Mouse (Mus musculus) midbrain, postnatal 0 days (tissue): ENCODE data around the gene Uvrag. TPM values are rescaled to one million over a fixed set of nuclear protein-coding genes. Genes with fewer than 3 reads are reported as not detected.

ENCODE experiments used
- ATAC-seq: fragments of 200-750 bp; cut with Nextera tagmentation; 2 replicates; pipeline ENCODE4 v1.8.0; 2017; ENCODE audit warnings: moderate number of reproducible peaks, mild to moderate bottlenecking, moderate TSS enrichment, moderate library complexity; ENCODE audit not compliant: low FRiP score
- DNase-seq: peaks from one replicate; pipeline ENCODE4 v3.0.0-alpha.2; 2015; ENCODE audit warnings: low spot score
- H3K27ac ChIP-seq: fragments of 300-500 bp; sonication (generic); 2 replicates; pipeline ENCODE4 v1.5.1; 2014; ENCODE audit warnings: low read depth, mild to moderate bottlenecking, low read length, mixed read lengths
- H3K27me3 ChIP-seq: fragments of 300-500 bp; sonication (generic); 2 replicates; pipeline ENCODE4 v1.6.1; 2014; ENCODE audit warnings: low read length, control low read depth, mixed read lengths; ENCODE audit not compliant: insufficient read depth
- H3K36me3 ChIP-seq: fragments of 300-500 bp; sonication (generic); 2 replicates; pipeline ENCODE4 v1.6.1; 2014; ENCODE audit warnings: low read length, control low read depth, mixed read lengths; ENCODE audit not compliant: insufficient read depth
- H3K4me1 ChIP-seq: fragments of 300-500 bp; sonication (generic); 2 replicates; pipeline ENCODE4 v1.6.1; 2014; ENCODE audit warnings: mild to moderate bottlenecking, control low read depth, antibody characterized with exemption, low read length, mixed read lengths; ENCODE audit not compliant: insufficient read depth
- H3K4me2 ChIP-seq: fragments of 300-500 bp; sonication (generic); 2 replicates; pipeline ENCODE4 v1.6.1; 2014; ENCODE audit warnings: low read depth, mild to moderate bottlenecking, low read length, mixed read lengths; ENCODE audit not compliant: poor library complexity, severe bottlenecking
- H3K4me3 ChIP-seq: fragments of 300-500 bp; sonication (generic); 2 replicates; pipeline ENCODE4 v1.5.1; 2014; ENCODE audit warnings: low read depth, mild to moderate bottlenecking, low read length, moderate library complexity
- H3K9ac ChIP-seq: fragments of 300-500 bp; sonication (generic); replicated peaks from 2 replicates; pipeline ENCODE4 v1.6.1; 2014; ENCODE audit warnings: mild to moderate bottlenecking, low read length, moderate library complexity, mixed read lengths; ENCODE audit not compliant: poor library complexity, severe bottlenecking
- H3K9me3 ChIP-seq: fragments of 300-500 bp; sonication (generic); 2 replicates; pipeline ENCODE4 v1.6.1; 2016; ENCODE audit warnings: low read length, control low read depth
- CTCF ChIP-seq: IDR thresholded peaks from 2 replicates; pipeline ENCODE4 v1.5.1; 2016; ENCODE audit warnings: antibody characterized with exemption, mild to moderate bottlenecking
- WGBS: fragments of 180-500 bp; shearing (Covaris S2); extraction: QIAGEN DNeasy Blood & Tissue Kit; methylation state at CpG from one replicate; pipeline ENCODE4 v1.1.7; 2014; 5-methylcytosine and 5-hydroxymethylcytosine counted together
- polyA plus RNA-seq: library from polyadenylated mRNA; unstranded; fragments of >200 nt; fragmentation: Nextera tagmentation; extraction: Ambion mirVana; gene quantifications from 2 replicates; pipeline ENCODE4 v1.2.1, GENCODE M21; 2015
- total RNA-seq: library from RNA; depleted of rRNA; stranded (reverse); fragments of >200 nt; gene quantifications from 2 replicates; pipeline ENCODE4 v1.2.3, GENCODE M21; 2014

The Uvrag gene
- total and polyA plus RNA-seq, 2 experiments from 2014 or later: 19.8 to 23.3 TPM

- no peaks in the 10 kb centered on the region for H3K9me3 ChIP-seq
- no peak overlapping the region for H3K9ac ChIP-seq
- 83% methylated on average over 2 of the region's 2 CpGs for WGBS
- H3K4me3 ChIP-seq: no peak overlapping the region
- no peak overlapping the region for H3K4me2 ChIP-seq
- no peak overlapping the region for H3K27ac ChIP-seq
- no peak for DNase-seq
- H3K4me1 ChIP-seq: no peaks in the 10 kb centered on the region; the same call in 1 of the 2 replicates
- 0 out of 2 replicates have a peak, but pooled peaks cover 3% of the 10 kb centered on the region for H3K36me3 ChIP-seq
- ATAC-seq: no peak
- no peak for TF ChIP-seq CTCF
- H3K27me3 ChIP-seq: no peaks in the 10 kb centered on the region
Measured at GRCm38 (mm10) chr7:98985935-98986334, 155.0 kb downstream of the Uvrag start.

GRCm38 (mm10) chr7:98985489-98985888, 155.5 kb downstream of the Uvrag start:
- Histone ChIP-seq H3K4me2 (no peak overlapping the region), H3K4me3 (no peak overlapping the region), H3K27me3 (no peaks in the 10 kb centered on the region), H3K9me3 (no peaks in the 10 kb centered on the region), H3K27ac (no peak overlapping the region), H3K36me3 (0 out of 2 replicates have a peak, but pooled peaks cover 3% of the 10 kb centered on the region), H3K9ac (no peak overlapping the region), H3K4me1 (no peaks in the 10 kb centered on the region; the same call in 1 of the 2 replicates)
- ATAC-seq: no peak
- WGBS: 75% methylated on average over 6 of the region's 6 CpGs
- no peak for DNase-seq
- no peak for TF ChIP-seq CTCF

- H3K27me3 ChIP-seq: no peaks in the 10 kb centered on the region
- no peak overlapping the region for H3K4me2 ChIP-seq
- TF ChIP-seq CTCF: no peak
- no peaks in the 10 kb centered on the region for H3K9me3 ChIP-seq
- no peak overlapping the region for H3K4me3 ChIP-seq
- 34% methylated on average over 7 of the region's 7 CpGs for WGBS
- no peak overlapping the region for H3K27ac ChIP-seq
- H3K9ac ChIP-seq: no peak overlapping the region
- H3K4me1 ChIP-seq: no peaks in the 10 kb centered on the region
- no peak for DNase-seq
- H3K36me3 ChIP-seq: 0 out of 2 replicates have a peak, but pooled peaks cover 3% of the 10 kb centered on the region
- ATAC-seq: no peak
Measured at GRCm38 (mm10) chr7:98984319-98984718, 156.6 kb downstream of the Uvrag start.

GRCm38 (mm10) chr7:98983058-98983457, 157.9 kb downstream of the Uvrag start:
- 51% methylated on average over 12 of the region's 12 CpGs for WGBS
- no peak for TF ChIP-seq CTCF
- H3K27ac ChIP-seq: no peak overlapping the region
- no peak for DNase-seq
- no peak for ATAC-seq
- H3K9ac ChIP-seq: no peak overlapping the region
- no peak overlapping the region for H3K4me2 ChIP-seq
- no peaks in the 10 kb centered on the region for H3K4me1 ChIP-seq
- no peak overlapping the region for H3K4me3 ChIP-seq
- 0 out of 2 replicates have a peak, but pooled peaks cover 3% of the 10 kb centered on the region for H3K36me3 ChIP-seq
- H3K9me3 ChIP-seq: no peaks in the 10 kb centered on the region
- H3K27me3 ChIP-seq: no peaks in the 10 kb centered on the region

- 87% methylated on average over 6 of the region's 6 CpGs for WGBS
- no peaks in the 10 kb centered on the region for H3K4me1 ChIP-seq
Measured at GRCm38 (mm10) chr7:98981423-98981822, 159.5 kb downstream of the Uvrag start.

GRCm38 (mm10) chr7:98976839-98977457, 164.0 kb downstream of the Uvrag start:
- no peak overlapping the region for H3K4me3 ChIP-seq
- 73% methylated on average over 12 of the region's 12 CpGs for WGBS
- H3K4me1 ChIP-seq: 0 out of 2 replicates have a peak, but pooled peaks cover 3% of the 10 kb centered on the region
- H3K4me2 ChIP-seq: no peak overlapping the region
- H3K27ac ChIP-seq: no peak overlapping the region
- no peak for ATAC-seq
- H3K36me3 ChIP-seq: no peaks in the 10 kb centered on the region
- no peaks in the 10 kb centered on the region for H3K27me3 ChIP-seq
- TF ChIP-seq CTCF: no peak
- H3K9me3 ChIP-seq: no peaks in the 10 kb centered on the region
- no peak overlapping the region for H3K9ac ChIP-seq
- no peak for DNase-seq

More at GRCm38 (mm10) chr7:98981423-98981822, 159.5 kb downstream of the Uvrag start:
- H3K4me3 ChIP-seq: no peak overlapping the region
- DNase-seq (no peak), ATAC-seq (no peak)
- H3K27me3 ChIP-seq: no peaks in the 10 kb centered on the region
- no peak overlapping the region for H3K9ac ChIP-seq
- no peaks in the 10 kb centered on the region for H3K36me3 ChIP-seq
- H3K27ac ChIP-seq: no peak overlapping the region
- H3K4me2 ChIP-seq: no peak overlapping the region
- TF ChIP-seq CTCF: no peak
- H3K9me3 ChIP-seq: no peaks in the 10 kb centered on the region
